28 mouse cellular contexts compared by ENCODE assay signal in genomic region chr5:139799801-139800590, GRCm38 (mm10). TPM values are rescaled to one million over a fixed set of nuclear protein-coding genes. Genes with fewer than 3 reads are reported as not detected.
DNase-seq lines count a peak whose midpoint lies in the region; ATAC-seq and TF ChIP-seq lines count a peak whose summit lies in the region.
"Had no signal": no experiment of that assay in that cellular context is flagged by ENCODE, and none has a peak within 500 bp of the region (broad histone marks: within the 10 kb centered on the region; RNA-seq: fewer than 3 reads in every experiment).

No protein-coding gene starts in this region.

- H3K4me2 ChIP-seq in heart, embryonic 11.5 days, result no peak overlapping the region
- no peak overlapping the region for H3K4me2 ChIP-seq in intestine, postnatal 0 days (replicated peaks; ENCODE audit: low read depth)
- no peak overlapping the region for H3K4me2 ChIP-seq in intestine, embryonic 15.5 days (replicated peaks)
- no peak overlapping the region for H3K4me2 ChIP-seq in liver, postnatal 0 days (ENCODE audit: low read depth, low read length)
- H3K4me2 ChIP-seq: embryonic facial prominence, embryonic 12.5 days; limb, embryonic 15.5 days; lung, embryonic 14.5 days; midbrain, embryonic 11.5 days had no signal

- ATAC-seq in heart, embryonic 11.5 days (replicated peaks; ENCODE audit: insufficient number of reproducible peaks, low FRiP score, low TSS enrichment), result no peak
- no peak for ATAC-seq in intestine, postnatal 0 days
- no peak for ATAC-seq in intestine, embryonic 15.5 days
- no peak for ATAC-seq in liver, postnatal 0 days
- ATAC-seq: forebrain, embryonic 13.5 days; hindbrain, embryonic 16.5 days had no signal

- H3K36me3 ChIP-seq in heart, embryonic 11.5 days (ENCODE audit: control insufficient read depth, insufficient read depth, low read length), result peaks cover 12% of the 10 kb centered on the region
- H3K36me3 ChIP-seq in intestine, postnatal 0 days (ENCODE audit: control insufficient read depth, insufficient read depth), result peaks cover 36% of the 10 kb centered on the region
- peaks cover 14% of the 10 kb centered on the region for H3K36me3 ChIP-seq in intestine, embryonic 15.5 days
- peaks cover 65% of the 10 kb centered on the region for H3K36me3 ChIP-seq in liver, postnatal 0 days (replicated peaks; ENCODE audit: insufficient read depth, low read length)

- no peak for DNase-seq in heart, adult 9 months (ENCODE audit: low spot score in 2 of 2)
- peak; percentile 13 for DNase-seq in retina, postnatal 1 day
- DNase-seq in retina, embryonic 14.5 days (ENCODE audit: low spot score), result no peak
- DNase-seq in liver, postnatal 0 days, result peak; percentile 13
- no peak for DNase-seq in embryo, embryonic 10.5 days (ENCODE audit: low spot score)
- DNase-seq: adrenal gland, adult 2 months; B cell, adult 2 months; cerebellum, adult 11-12 months; cerebellum, postnatal 10 days; heart, postnatal 10 days; kidney, adult 18-20 months; kidney, postnatal 14 days; left cerebral cortex, postnatal 4 days; lung, embryonic 14.5 days; right cerebral cortex, postnatal 14 days; spleen, adult 18-20 months had no signal

- WGBS in heart, embryonic 11.5 days (ENCODE audit: insufficient replicate concordance), result 89% methylated on average over 33 of the region's 33 CpGs
- WGBS in intestine, postnatal 0 days, result 93% methylated on average over 33 of the region's 33 CpGs
- 94% methylated on average over 33 of the region's 33 CpGs for WGBS in intestine, embryonic 15.5 days
- 95% methylated on average over 33 of the region's 33 CpGs for WGBS in liver, postnatal 0 days (ENCODE audit: insufficient replicate concordance)

- H3K4me3 ChIP-seq in heart, embryonic 11.5 days (ENCODE audit: low read depth, low read length), result no peak overlapping the region
- no peak overlapping the region for H3K4me3 ChIP-seq in intestine, postnatal 0 days (ENCODE audit: low read depth, low read length)
- H3K4me3 ChIP-seq in intestine, embryonic 15.5 days (replicated peaks), result no peak overlapping the region
- H3K4me3 ChIP-seq in liver, postnatal 0 days (ENCODE audit: low read depth, low read length), result no peak overlapping the region
- H3K4me3 ChIP-seq: embryonic facial prominence, embryonic 12.5 days; forebrain, embryonic 13.5 days; limb, embryonic 15.5 days had no signal

- no peak for TF ChIP-seq EP300 in liver, postnatal 0 days (IDR thresholded peaks at IDR 0.05; ENCODE audit: low read depth)

- H3K27ac ChIP-seq in heart, embryonic 11.5 days (ENCODE audit: low read depth, low read length), result peak overlapping the region; percentile 4; the same call in 1 of the 2 replicates
- H3K27ac ChIP-seq in intestine, postnatal 0 days (ENCODE audit: low read depth, low read length), result peak overlapping the region; percentile 41; the same call in 1 of the 2 replicates
- H3K27ac ChIP-seq in intestine, embryonic 15.5 days, result no peak overlapping the region
- no peak overlapping the region for H3K27ac ChIP-seq in liver, postnatal 0 days (ENCODE audit: low read depth)
- H3K27ac ChIP-seq: embryonic facial prominence, embryonic 12.5 days; forebrain, embryonic 13.5 days; limb, embryonic 15.5 days had no signal

- H3K9me3 ChIP-seq in heart, embryonic 11.5 days (replicated peaks; ENCODE audit: control insufficient read depth, low read length), result no peaks in the 10 kb centered on the region
- no peaks in the 10 kb centered on the region for H3K9me3 ChIP-seq in intestine, postnatal 0 days (ENCODE audit: control insufficient read depth)
- H3K9me3 ChIP-seq in intestine, embryonic 15.5 days, result no peaks in the 10 kb centered on the region
- no peaks in the 10 kb centered on the region for H3K9me3 ChIP-seq in liver, postnatal 0 days (ENCODE audit: low read length)
- H3K9me3 ChIP-seq: embryonic facial prominence, embryonic 12.5 days; forebrain, embryonic 13.5 days; limb, embryonic 15.5 days had no signal

- H3K4me1 ChIP-seq in heart, embryonic 11.5 days (ENCODE audit: control insufficient read depth, insufficient read depth, low read length), result peaks cover 71% of the 10 kb centered on the region
- peaks cover 26% of the 10 kb centered on the region for H3K4me1 ChIP-seq in intestine, postnatal 0 days (replicated peaks; ENCODE audit: control insufficient read depth, insufficient read depth, low read length)
- peaks cover 57% of the 10 kb centered on the region for H3K4me1 ChIP-seq in intestine, embryonic 15.5 days (replicated peaks)
- peaks cover 52% of the 10 kb centered on the region for H3K4me1 ChIP-seq in liver, postnatal 0 days (ENCODE audit: insufficient read depth)

- TF ChIP-seq CTCF in intestine, postnatal 0 days (IDR thresholded peaks at IDR 0.05; ENCODE audit: low read depth), result no peak
- no peak for TF ChIP-seq CTCF in liver, postnatal 0 days (IDR thresholded peaks at IDR 0.05; ENCODE audit: low read depth)

- H3K9ac ChIP-seq in heart, embryonic 11.5 days (ENCODE audit: low read depth, low read length), result no peak overlapping the region
- no peak overlapping the region for H3K9ac ChIP-seq in intestine, postnatal 0 days (ENCODE audit: low read depth, low read length)
- no peak overlapping the region for H3K9ac ChIP-seq in intestine, embryonic 15.5 days
- H3K9ac ChIP-seq in liver, postnatal 0 days (replicated peaks), result no peak overlapping the region
- H3K9ac ChIP-seq: embryonic facial prominence, embryonic 12.5 days; forebrain, embryonic 13.5 days; limb, embryonic 15.5 days; lung, embryonic 14.5 days had no signal

- no peaks in the 10 kb centered on the region for H3K27me3 ChIP-seq in heart, embryonic 11.5 days (ENCODE audit: control insufficient read depth, insufficient read depth, low read length)
- no peaks in the 10 kb centered on the region for H3K27me3 ChIP-seq in intestine, postnatal 0 days (replicated peaks; ENCODE audit: control insufficient read depth, insufficient read depth, low read length)
- H3K27me3 ChIP-seq in intestine, embryonic 15.5 days (replicated peaks), result no peaks in the 10 kb centered on the region
- H3K27me3 ChIP-seq in liver, postnatal 0 days (ENCODE audit: insufficient read depth, low read length), result no peaks in the 10 kb centered on the region
- H3K27me3 ChIP-seq: CH12.LX; embryonic facial prominence, embryonic 12.5 days; forebrain, embryonic 13.5 days; limb, embryonic 15.5 days had no signal

RNA-seq across cellular contexts. Expression of gene Mafk, which starts 8.7 kb away (rescaled TPM):
- 13.5 and 19.1 TPM in 2 replicates for polyA plus RNA-seq in heart, embryonic 11.5 days (2014; fragmentation: Nextera tagmentation; extraction: Ambion mirVana)
- polyA plus RNA-seq in intestine, postnatal 0 days (2015; fragmentation: Nextera tagmentation; extraction: Ambion mirVana), result 23.1 and 25.5 TPM in 2 replicates
- polyA plus RNA-seq in intestine, embryonic 15.5 days (2015; fragmentation: Nextera tagmentation; extraction: Ambion mirVana), result 17.6 and 20.7 TPM in 2 replicates
- 15.7 and 19.1 TPM in 2 replicates for polyA plus RNA-seq in liver, postnatal 0 days (2015; fragmentation: Nextera tagmentation; extraction: Ambion mirVana)

RNA-seq across cellular contexts. Expression of gene Tmem184a, which starts 19.7 kb away (rescaled TPM):
- polyA plus RNA-seq in heart, embryonic 11.5 days (2014; fragmentation: Nextera tagmentation; extraction: Ambion mirVana), result 2.6 and 3.0 TPM in 2 replicates
- 197 and 218 TPM in 2 replicates for polyA plus RNA-seq in intestine, postnatal 0 days (2015; fragmentation: Nextera tagmentation; extraction: Ambion mirVana)
- polyA plus RNA-seq in intestine, embryonic 15.5 days (2015; fragmentation: Nextera tagmentation; extraction: Ambion mirVana), result 57.7 and 68.4 TPM in 2 replicates
- polyA plus RNA-seq in liver, postnatal 0 days (2015; fragmentation: Nextera tagmentation; extraction: Ambion mirVana), result 3.0 and 3.2 TPM in 2 replicates

RNA-seq across cellular contexts. Expression of gene Ints1, which starts 24.5 kb away (rescaled TPM):
- 21.4 and 26.4 TPM in 2 replicates for polyA plus RNA-seq in heart, embryonic 11.5 days (2014; fragmentation: Nextera tagmentation; extraction: Ambion mirVana)
- polyA plus RNA-seq in intestine, postnatal 0 days (2015; fragmentation: Nextera tagmentation; extraction: Ambion mirVana), result 9.9 and 12.7 TPM in 2 replicates
- polyA plus RNA-seq in intestine, embryonic 15.5 days (2015; fragmentation: Nextera tagmentation; extraction: Ambion mirVana), result 22.2 and 25.4 TPM in 2 replicates
- polyA plus RNA-seq in liver, postnatal 0 days (2015; fragmentation: Nextera tagmentation; extraction: Ambion mirVana), result 5.6 and 6.4 TPM in 2 replicates

RNA-seq across cellular contexts. Expression of gene Gm26938, which starts 26.2 kb away (rescaled TPM):
- not detected in 2 replicates for polyA plus RNA-seq in heart, embryonic 11.5 days (2014; fragmentation: Nextera tagmentation; extraction: Ambion mirVana)
- not detected in 2 replicates for polyA plus RNA-seq in intestine, postnatal 0 days (2015; fragmentation: Nextera tagmentation; extraction: Ambion mirVana)
- 0.29 TPM in 1 of 2 replicates, not detected in the other for polyA plus RNA-seq in intestine, embryonic 15.5 days (2015; fragmentation: Nextera tagmentation; extraction: Ambion mirVana)
- not detected in 2 replicates for polyA plus RNA-seq in liver, postnatal 0 days (2015; fragmentation: Nextera tagmentation; extraction: Ambion mirVana)
- polyA plus RNA-seq: adrenal gland, adult 2 months; cortical plate, adult 2 months; embryonic facial prominence, embryonic 12.5 days; forebrain, embryonic 13.5 days; gonadal fat pad, adult 2 months; hindbrain, embryonic 16.5 days; limb, embryonic 15.5 days; lung, embryonic 14.5 days; midbrain, embryonic 11.5 days; thymus, postnatal 0 days had no signal

RNA-seq across cellular contexts. Expression of gene Psmg3, which starts 26.7 kb away (rescaled TPM):
- 49.6 and 50.1 TPM in 2 replicates for polyA plus RNA-seq in heart, embryonic 11.5 days (2014; fragmentation: Nextera tagmentation; extraction: Ambion mirVana)
- 33.9 and 34.4 TPM in 2 replicates for polyA plus RNA-seq in intestine, postnatal 0 days (2015; fragmentation: Nextera tagmentation; extraction: Ambion mirVana)
- 80.0 and 80.2 TPM in 2 replicates for polyA plus RNA-seq in intestine, embryonic 15.5 days (2015; fragmentation: Nextera tagmentation; extraction: Ambion mirVana)
- polyA plus RNA-seq in liver, postnatal 0 days (2015; fragmentation: Nextera tagmentation; extraction: Ambion mirVana), result 28.8 and 29.1 TPM in 2 replicates

Comparison
In these comparisons a context has a peak if more than half of its experiments do, and no peak if none do; other contexts are left out.
1. H3K27ac ChIP-seq: peak in heart, embryonic 11.5 days (single experiment) and intestine, postnatal 0 days (single experiment); none in intestine, embryonic 15.5 days (single experiment) and liver, postnatal 0 days (single experiment).
2. DNase-seq: peak in retina, postnatal 1 day (single experiment) and liver, postnatal 0 days (single experiment); none in heart, adult 9 months (0 of 2), retina, embryonic 14.5 days (single experiment) and embryo, embryonic 10.5 days (single experiment).
3. RNA of gene Tmem184a, which starts 19.7 kb away (polyA plus RNA-seq): 197 to 218 TPM in intestine, postnatal 0 days and 57.7 to 68.4 TPM in intestine, embryonic 15.5 days; 3.0 to 3.2 TPM in liver, postnatal 0 days and 2.6 to 3.0 TPM in heart, embryonic 11.5 days; every median in the first group is over 10 times any median in the second.